Mouse (Mus musculus) heart, adult 2 months (tissue): Measurements from ENCODE around the gene Ostm1.

Experiments used
- CTCF ChIP-seq: fragments of 200-600 bp; IDR thresholded peaks from 2 replicates; pipeline ENCODE4 v1.8.1; 2022; ENCODE audit warnings: antibody characterized with exemption, mild to moderate bottlenecking, moderate library complexity
- EP300 ChIP-seq: fragments of 200-500 bp; IDR thresholded peaks from 2 replicates; pipeline ENCODE4 v1.6.1; 2011; ENCODE audit warnings: low read depth, low read length, control low read depth; ENCODE audit not compliant: insufficient read depth

- no peak for TF ChIP-seq EP300
- TF ChIP-seq CTCF: no peak
These were observed 86.3 kb downstream of the Ostm1 start for GRCm38 (mm10) chr10:42669970-42670369.
